Mouse (Mus musculus) heart, adult 2 months (tissue): ENCODE data around the gene Wnt5b. TPM values are rescaled to one million over a fixed set of nuclear protein-coding genes. Genes with fewer than 3 reads are reported as not detected.

Experiments used
- DNase-seq, 2 experiments: peaks; one replicate each; pipeline ENCODE4 v3.0.0; 2021
- H3K27ac ChIP-seq: fragments of 200-600 bp; 2 replicates; pipeline ENCODE4 v1.8.1; 2022
- H3K27me3 ChIP-seq: fragments of 200-500 bp; 2 replicates; pipeline ENCODE4 v1.6.1; 2012; ENCODE audit warnings: mild to moderate bottlenecking, low read length, inconsistent platforms, mixed read lengths; ENCODE audit not compliant: control insufficient read depth, insufficient read depth
- H3K36me3 ChIP-seq: fragments of 200-500 bp; 2 replicates; pipeline ENCODE4 v1.6.1; 2012; ENCODE audit warnings: low read length, inconsistent platforms; ENCODE audit not compliant: control insufficient read depth, insufficient read depth
- H3K4me1 ChIP-seq: fragments of 200-500 bp; 2 replicates; pipeline ENCODE4 v1.6.1; 2011; ENCODE audit warnings: low read length; ENCODE audit not compliant: control insufficient read depth, insufficient read depth
- H3K4me3 ChIP-seq: fragments of 200-600 bp; 2 replicates; pipeline ENCODE4 v1.8.1; 2022
- H3K79me2 ChIP-seq: fragments of 200-500 bp; replicated peaks from 2 replicates; pipeline ENCODE4 v1.6.1; 2012; ENCODE audit warnings: mild to moderate bottlenecking, inconsistent platforms, low read length, moderate library complexity, mixed read lengths; ENCODE audit not compliant: control insufficient read depth, insufficient read depth
- H3K9ac ChIP-seq: fragments of 200-500 bp; 2 replicates; pipeline ENCODE4 v1.6.1; 2012; ENCODE audit warnings: low read depth, mild to moderate bottlenecking, control low read depth, inconsistent platforms, low read length, mixed read lengths
- CTCF ChIP-seq: fragments of 200-600 bp; IDR thresholded peaks from 2 replicates; pipeline ENCODE4 v1.8.1; 2022; ENCODE audit warnings: antibody characterized with exemption, mild to moderate bottlenecking, moderate library complexity
- EP300 ChIP-seq: fragments of 200-500 bp; IDR thresholded peaks from 2 replicates; pipeline ENCODE4 v1.6.1; 2011; ENCODE audit warnings: low read depth, low read length, control low read depth; ENCODE audit not compliant: insufficient read depth
- POLR2A ChIP-seq: fragments of 200-500 bp; IDR thresholded peaks from 2 replicates; pipeline ENCODE4 v1.6.1; 2011; ENCODE audit warnings: mild to moderate bottlenecking, low read depth, low read length, control low read depth; ENCODE audit not compliant: insufficient read depth
- WGBS: fragments of 180-500 bp; shearing (Covaris S2); methylation state at CpG from one replicate; pipeline ENCODE4 v1.1.7; 2018; 5-methylcytosine and 5-hydroxymethylcytosine counted together
- intact Hi-C: fragments of 180-260 bp; cut with DNase I; formaldehyde crosslinking; loops from one replicate; pipeline ENCODE4 v1.15.1; 2025
- polyA plus RNA-seq: library from polyadenylated mRNA; depleted of rRNA; stranded (reverse); fragments of >200 nt; gene quantifications from 2 replicates; pipeline ENCODE4 v1.2.3, GENCODE M21; 2012; rRNA removed
- total RNA-seq, 2 experiments: library from RNA; stranded (reverse); gene quantifications; 2 replicates each; pipeline ENCODE4 v1.2.3; 2021

Gene Wnt5b
- total and polyA plus RNA-seq, 3 experiments: 2.4 to 3.0 (median 2.9) TPM

DNA sequence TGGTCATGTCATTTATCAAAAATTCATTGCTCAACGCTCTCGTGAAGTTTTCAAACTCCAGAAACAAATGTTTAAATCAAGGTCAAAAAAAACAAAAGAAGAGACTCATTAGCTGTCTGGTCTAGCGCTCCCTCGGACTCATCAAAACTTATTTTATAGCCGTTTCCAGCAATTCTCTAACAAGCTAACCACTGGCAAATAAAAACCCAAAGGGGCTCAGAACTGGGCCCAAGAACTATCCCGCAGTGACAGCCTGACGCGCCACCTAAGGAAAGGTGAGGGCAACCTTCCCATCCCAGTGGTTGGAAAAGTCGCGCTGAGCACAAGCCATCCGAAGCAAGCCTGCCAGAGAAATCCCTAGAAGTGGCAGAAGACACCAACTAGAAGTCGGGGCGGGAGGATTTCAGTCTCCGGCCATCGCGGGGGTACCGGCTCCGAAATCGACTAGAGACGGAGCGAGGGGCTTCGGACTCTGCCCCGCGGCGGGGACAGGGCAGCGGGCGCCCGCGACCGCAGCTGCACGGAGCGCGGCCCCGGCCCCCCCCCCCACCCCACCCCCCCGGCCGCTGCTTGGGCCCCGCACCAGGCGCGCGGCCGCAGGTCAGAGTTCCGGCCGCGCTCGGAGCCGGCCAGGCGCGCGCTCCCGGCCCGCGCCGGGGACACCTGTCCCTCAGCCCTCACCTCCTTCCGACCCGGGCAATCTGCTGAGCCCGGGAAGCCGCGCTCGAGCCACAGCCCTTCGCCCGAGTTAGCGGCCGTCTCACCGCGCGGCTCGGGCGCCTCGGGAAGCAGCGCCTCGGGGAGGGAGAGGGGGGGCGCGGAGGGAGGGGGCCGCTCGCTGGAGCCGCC lies 156.1 kb downstream of the Wnt5b start:
- H3K27me3 ChIP-seq: no peaks in the 10 kb centered on the region
- peaks cover 15% of the 10 kb centered on the region for H3K36me3 ChIP-seq
- intact Hi-C loops: loop anchor here (2.0 to 5.0 kb wide), 2 partner anchors 34 to 43 kb away; no protein-coding TSS in a partner anchor
- TF ChIP-seq EP300: no peak
- TF ChIP-seq CTCF: no peak
- TF ChIP-seq POLR2A: no peak
- H3K79me2 ChIP-seq: peaks cover 7% of the 10 kb centered on the region
- peaks cover 5% of the 10 kb centered on the region for H3K4me1 ChIP-seq
- H3K27ac ChIP-seq: peak overlapping the region; percentile 84
- peak in 1 of 2 experiments; percentile 63 for DNase-seq
- peak overlapping the region; percentile 95 for H3K9ac ChIP-seq
- under 1% methylated on average over 60 of the region's 76 CpGs for WGBS
- H3K4me3 ChIP-seq: peak overlapping the region; percentile 79

DNA sequence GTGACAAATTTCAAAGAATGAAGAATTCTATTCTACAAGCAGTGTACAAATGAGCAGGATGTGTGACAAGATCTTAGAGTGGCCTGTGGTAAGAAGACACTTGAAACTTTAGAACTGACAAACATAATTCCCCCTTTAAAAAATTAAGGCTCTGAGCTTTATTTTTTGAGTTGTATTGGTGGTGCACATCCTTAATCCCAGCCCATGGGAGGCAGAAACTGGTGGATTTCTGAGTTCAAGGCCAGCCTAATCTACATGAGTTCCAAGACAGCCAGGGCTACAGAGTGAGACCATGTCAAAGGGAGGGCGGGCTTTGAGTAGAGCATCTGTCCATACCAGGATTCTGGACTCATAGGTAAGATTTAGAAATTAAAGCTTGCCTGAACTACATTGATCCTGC lies 157.3 kb downstream of the Wnt5b start:
- peaks cover 5% of the 10 kb centered on the region for H3K4me1 ChIP-seq
- peaks cover 15% of the 10 kb centered on the region for H3K36me3 ChIP-seq
- H3K79me2 ChIP-seq: peaks cover 7% of the 10 kb centered on the region
- H3K9ac ChIP-seq: no peak overlapping the region
- H3K27me3 ChIP-seq: no peaks in the 10 kb centered on the region
- 95% methylated on average over 1 of the region's 1 CpGs for WGBS
- DNase-seq: no peak
- H3K27ac ChIP-seq: no peak overlapping the region
- intact Hi-C loops: loop anchor here (5.0 kb wide), 1 partner anchor 35 kb away; no protein-coding TSS in a partner anchor
- H3K4me3 ChIP-seq: no peak overlapping the region
- no peak for TF ChIP-seq EP300
- no peak for TF ChIP-seq CTCF
- no peak for TF ChIP-seq POLR2A

DNA sequence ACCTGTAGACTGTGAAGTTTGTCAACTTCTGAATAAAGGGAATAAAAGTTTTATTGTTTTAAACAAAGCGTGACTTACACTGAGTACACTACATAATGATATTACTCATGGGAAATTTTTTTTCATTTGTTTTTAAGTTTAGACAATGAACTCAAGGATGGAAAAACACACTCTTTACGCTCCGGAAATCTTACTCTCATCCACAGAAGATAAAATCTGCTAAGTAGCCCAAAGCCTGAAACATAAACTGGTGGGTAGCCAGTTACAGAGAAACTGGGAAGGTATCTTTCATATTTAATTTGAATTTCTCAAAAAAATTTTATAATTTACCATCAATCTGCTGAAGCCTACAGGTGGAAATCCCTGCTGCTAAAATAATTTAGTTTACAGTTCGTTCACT lies 157.7 kb downstream of the Wnt5b start:
- intact Hi-C loops: loop anchor here (5.0 kb wide), 1 partner anchor 36 kb away; no protein-coding TSS in a partner anchor
- H3K4me3 ChIP-seq: no peak overlapping the region
- no peak overlapping the region for H3K9ac ChIP-seq
- no peaks in the 10 kb centered on the region for H3K27me3 ChIP-seq
- no peak overlapping the region for H3K27ac ChIP-seq
- DNase-seq: no peak
- H3K36me3 ChIP-seq: peaks cover 18% of the 10 kb centered on the region
- H3K79me2 ChIP-seq: peaks cover 7% of the 10 kb centered on the region
- H3K4me1 ChIP-seq: peaks cover 5% of the 10 kb centered on the region
- WGBS: 63% methylated on average over 4 of the region's 4 CpGs
- TF ChIP-seq CTCF: no peak
- no peak for TF ChIP-seq POLR2A
- TF ChIP-seq EP300: no peak

- no peak for DNase-seq
- 90% methylated on average over 1 of the region's 1 CpGs for WGBS
- peaks cover 8% of the 10 kb centered on the region for H3K79me2 ChIP-seq
- H3K4me3 ChIP-seq: no peak overlapping the region
- intact Hi-C loops: loop anchor here (5.0 kb wide), 1 partner anchor 37 kb away; no protein-coding TSS in a partner anchor
- H3K4me1 ChIP-seq: peaks cover 5% of the 10 kb centered on the region
- no peak overlapping the region for H3K9ac ChIP-seq
- H3K27ac ChIP-seq: no peak overlapping the region
- no peaks in the 10 kb centered on the region for H3K27me3 ChIP-seq
- peaks cover 19% of the 10 kb centered on the region for H3K36me3 ChIP-seq
- no peak for TF ChIP-seq CTCF
- no peak for TF ChIP-seq POLR2A
- TF ChIP-seq EP300: no peak
Measured at GRCm38 (mm10) chr6:119385668-119386067, 158.5 kb downstream of the Wnt5b start.

Other genes starting within 250 kb of the Wnt5b start
- under 1 TPM; 0.61 to 0.73 TPM for gene Lrtm2, start 213.6 kb downstream of the Wnt5b start, total RNA-seq
- gene Lrtm2, start 213.6 kb downstream of the Wnt5b start, polyA plus RNA-seq: 0.47 and 0.57 TPM in 2 replicates
- gene Adipor2, start 126.6 kb downstream of the Wnt5b start, total RNA-seq: 10 to 100 TPM; 62.7 to 63.6 TPM
- 57.0 and 72.2 TPM in 2 replicates for gene Adipor2, start 126.6 kb downstream of the Wnt5b start, polyA plus RNA-seq
- gene Fbxl14, start 64.7 kb downstream of the Wnt5b start, total RNA-seq: 10 to 100 TPM; 16.0 to 16.6 TPM
- 19.7 and 20.3 TPM in 2 replicates for gene Fbxl14, start 64.7 kb downstream of the Wnt5b start, polyA plus RNA-seq